Mouse (Mus musculus): ENCODE measurements around the gene Fdxacb1.

Fdxacb1 gene

GRCm38 (mm10) chr9:50768107-50769002 lies at the start of gene Fdxacb1:
Fdxacb1 (plus strand) TSS chr9:50768236.
- DNase-seq (ENCODE audit: low read depth, low spot score) = peak; percentile 99

GRCm38 (mm10) chr9:50718878-50719277 lies 49.2 kb upstream of the Fdxacb1 start:
- no peak for DNase-seq (ENCODE audit: low read depth, low spot score)

- DNase-seq (ENCODE audit: low read depth, low spot score) = no peak
These were observed 47.0 kb upstream of the Fdxacb1 start for GRCm38 (mm10) chr9:50721061-50721460.

DNA sequence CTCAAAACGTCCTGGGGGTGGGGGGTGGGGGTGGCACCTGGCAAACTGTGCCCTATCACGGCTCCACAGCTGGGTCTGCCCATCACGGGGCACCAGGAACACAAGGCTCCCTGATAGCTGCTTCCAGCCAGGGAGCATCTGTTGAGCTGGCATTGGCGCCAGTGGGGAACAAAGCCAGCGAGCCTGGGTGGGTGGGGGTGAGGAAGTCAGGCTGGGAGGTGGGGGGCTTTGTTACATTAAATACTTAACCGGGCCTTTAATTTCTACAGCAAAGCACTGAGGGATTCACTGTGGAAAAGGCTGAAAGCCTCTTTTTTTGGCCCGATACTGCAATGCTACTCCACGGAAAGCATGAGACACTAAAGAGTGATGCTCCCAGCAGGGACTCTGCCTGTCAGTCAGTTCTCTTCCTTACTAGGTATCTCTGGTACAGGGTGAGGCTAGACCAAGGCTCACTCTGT lies 45.6 kb upstream of the Fdxacb1 start:
- DNase-seq (ENCODE audit: low read depth, low spot score) = no peak

- no peak for DNase-seq (ENCODE audit: low read depth, low spot score)
These were observed 44.6 kb upstream of the Fdxacb1 start for GRCm38 (mm10) chr9:50723406-50723805.

DNA sequence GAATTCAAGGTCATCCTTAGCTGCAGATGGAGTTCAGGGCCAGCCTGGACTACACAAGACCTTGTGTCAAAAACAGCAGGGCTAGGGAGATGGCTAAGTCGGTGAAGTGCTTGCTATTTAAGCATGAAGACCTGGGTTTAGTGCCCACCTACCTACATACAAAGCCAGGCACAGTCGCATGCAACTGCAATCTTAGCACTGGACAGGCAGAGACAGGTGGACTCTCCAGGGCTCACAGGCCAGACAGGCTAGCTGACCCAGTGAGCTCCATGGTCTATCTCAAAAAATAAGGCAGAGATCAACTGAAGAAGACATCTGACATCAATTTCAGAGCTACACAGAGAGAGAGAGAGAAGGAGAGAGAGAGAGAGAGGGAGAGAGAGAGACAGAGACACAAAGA lies 43.9 kb upstream of the Fdxacb1 start:
- no peak for DNase-seq (ENCODE audit: low read depth, low spot score)

GRCm38 (mm10) chr9:50724661-50725330 lies 43.2 kb upstream of the Fdxacb1 start:
- no peak for DNase-seq (ENCODE audit: low read depth, low spot score)

DNA sequence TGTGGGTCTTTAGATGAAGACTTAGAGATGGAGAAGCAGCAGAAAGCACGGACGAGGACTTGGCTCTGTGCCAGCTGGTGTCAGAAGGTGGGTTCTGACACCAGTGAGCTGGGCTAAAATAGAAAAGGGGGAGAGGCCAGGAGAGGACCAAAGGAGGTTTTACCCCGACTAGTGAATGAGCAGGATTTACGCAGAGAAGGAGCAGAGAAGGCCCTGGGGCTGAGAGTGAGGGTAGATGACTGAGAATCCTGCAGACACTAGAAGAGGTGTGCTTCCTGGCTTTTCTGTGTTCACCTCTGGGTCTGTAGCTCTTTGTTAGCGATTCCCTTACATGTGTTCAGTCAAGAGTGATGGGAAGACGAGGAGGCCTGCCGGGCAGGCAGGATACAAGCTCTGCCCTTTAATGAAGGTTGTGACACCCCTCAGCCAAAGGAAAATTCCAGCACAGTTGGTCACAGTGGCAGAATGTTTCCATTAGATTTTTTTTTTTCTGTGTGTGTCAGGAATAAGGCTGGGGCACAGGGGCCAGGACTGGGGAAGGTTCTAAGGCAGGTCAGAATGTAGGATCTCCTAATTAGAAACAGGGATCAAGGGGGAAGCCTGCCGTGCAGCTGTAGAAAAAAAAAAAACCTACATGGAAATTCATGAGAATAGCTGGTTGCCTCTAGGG lies 42.0 kb upstream of the Fdxacb1 start:
- DNase-seq (ENCODE audit: low read depth, low spot score) = no peak

- DNase-seq (ENCODE audit: low read depth, low spot score) = no peak
These were observed 40.7 kb upstream of the Fdxacb1 start for GRCm38 (mm10) chr9:50727171-50727924.

- peak; percentile 25 for DNase-seq (ENCODE audit: low read depth, low spot score)
These were observed 39.9 kb upstream of the Fdxacb1 start for GRCm38 (mm10) chr9:50727925-50728651.

GRCm38 (mm10) chr9:50729600-50729999 lies 38.4 kb upstream of the Fdxacb1 start:
- no peak for DNase-seq (ENCODE audit: low read depth, low spot score)

DNA sequence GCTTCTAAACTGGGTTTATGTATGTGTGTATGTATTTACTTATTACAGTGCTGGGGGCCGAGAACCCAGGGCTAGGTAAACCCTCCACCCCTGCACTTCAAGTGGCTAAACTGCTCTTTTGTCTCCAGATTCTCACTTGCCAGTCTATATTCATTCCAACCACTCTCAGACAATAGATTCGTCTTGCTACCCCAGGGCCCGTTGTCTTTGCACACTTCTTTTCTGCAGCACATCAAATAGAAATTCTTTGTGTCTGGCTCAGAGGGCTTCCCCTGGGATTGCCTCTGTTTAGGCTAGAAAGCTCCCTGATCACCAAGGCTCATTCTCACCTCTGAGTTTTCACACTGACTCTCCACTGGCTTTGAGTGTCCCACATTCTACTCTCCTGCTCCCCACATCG lies 35.5 kb upstream of the Fdxacb1 start:
- no peak for DNase-seq (ENCODE audit: low read depth, low spot score)

GRCm38 (mm10) chr9:50734989-50735388 lies 33.0 kb upstream of the Fdxacb1 start:
- DNase-seq (ENCODE audit: low read depth, low spot score) = peak; percentile 20

DNA sequence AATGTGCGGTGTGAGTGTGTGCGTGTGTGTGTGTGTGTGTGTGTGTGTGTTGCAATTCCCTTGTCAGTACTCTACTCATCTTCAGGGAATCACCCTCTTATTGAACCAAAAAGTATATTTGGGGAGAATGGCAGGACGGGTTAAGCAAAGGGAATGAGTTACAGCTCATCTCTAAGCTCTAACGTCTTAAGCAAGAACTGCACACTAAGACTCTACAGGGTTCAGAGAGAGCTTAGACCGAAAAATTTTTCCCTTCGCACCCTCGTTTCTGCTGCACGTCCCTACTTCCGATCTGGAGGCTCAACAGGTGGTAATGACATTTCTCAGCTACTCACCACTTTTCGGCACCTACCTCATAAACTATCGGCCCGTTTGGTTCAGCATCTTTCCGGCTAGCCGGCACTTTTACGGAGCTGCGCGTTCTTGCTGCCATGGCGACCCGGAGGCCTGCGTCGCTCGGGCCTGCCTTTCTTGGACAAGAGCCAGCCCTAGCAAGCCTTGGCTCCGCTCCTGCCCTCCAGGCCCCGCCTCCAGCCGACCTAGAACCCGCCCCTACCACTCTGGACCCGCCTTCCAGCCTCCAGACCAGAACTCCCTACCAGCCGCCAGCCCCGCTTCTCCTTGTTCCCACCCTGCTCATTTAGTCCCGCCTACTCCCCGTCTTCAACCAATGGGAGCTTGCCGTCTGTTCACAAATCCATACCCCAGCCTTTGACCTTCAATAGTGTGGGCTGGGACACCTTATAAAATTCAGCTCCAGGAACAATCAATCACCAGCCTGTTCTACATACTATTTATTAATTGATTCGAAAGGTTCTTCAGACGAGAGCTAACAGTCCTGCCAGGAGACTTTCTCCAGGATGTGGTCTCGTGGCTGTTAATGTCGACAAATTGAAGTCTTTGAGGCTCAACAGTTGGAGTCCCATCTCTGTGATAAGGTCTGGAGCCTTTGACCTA lies 28.8 kb upstream of the Fdxacb1 start, which contains the start of gene Dixdc1:
TSS of gene Dixdc1 (minus strand) at position 604 of the 957 bp plus-strand sequence.
- DNase-seq (ENCODE audit: low read depth, low spot score) = peak; percentile 85

DNA sequence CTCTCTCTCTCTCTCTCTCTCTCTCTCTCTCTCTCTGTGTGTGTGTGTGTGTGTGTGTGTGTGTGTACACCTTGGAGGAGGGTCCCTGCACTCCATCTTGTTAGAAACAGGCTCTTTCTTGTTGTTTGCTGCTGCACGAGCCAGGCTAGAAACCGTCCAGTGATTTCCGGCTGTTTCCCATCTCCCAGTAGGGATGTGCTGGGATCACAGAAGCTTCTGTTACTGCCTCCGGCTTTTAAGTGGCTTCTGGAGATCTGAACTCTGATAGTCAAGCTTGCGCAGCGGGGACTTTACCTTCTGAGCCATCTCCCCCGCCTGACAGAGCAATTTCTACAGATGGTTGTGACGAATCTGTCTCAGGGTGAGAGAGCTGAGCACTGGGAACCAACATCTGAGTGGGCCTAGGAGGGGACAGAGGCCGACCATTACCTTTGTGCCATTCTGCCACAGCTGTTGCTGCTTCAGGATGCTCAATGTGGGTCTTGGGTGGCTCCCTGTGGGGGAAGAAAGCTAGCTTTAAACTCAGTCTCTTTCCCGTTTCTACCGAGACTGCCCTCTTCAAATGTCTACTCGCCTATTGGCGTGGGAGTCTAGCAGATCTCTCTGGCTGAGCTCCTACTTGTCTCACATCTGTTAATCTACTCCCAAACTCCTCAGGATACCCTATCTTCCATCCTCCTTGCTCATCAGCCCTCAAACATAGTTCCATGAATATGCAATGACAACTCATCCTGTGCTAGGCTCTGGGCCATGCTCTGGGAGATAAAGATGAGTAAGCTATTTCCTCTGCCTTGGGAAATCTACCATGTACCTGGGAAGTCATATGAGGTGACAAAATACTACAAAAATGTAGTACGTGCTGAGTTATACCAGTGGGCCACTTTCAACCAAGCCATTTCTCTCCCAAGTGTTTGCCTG lies 26.9 kb upstream of the Fdxacb1 start:
- no peak for DNase-seq (ENCODE audit: low read depth, low spot score)

DNA sequence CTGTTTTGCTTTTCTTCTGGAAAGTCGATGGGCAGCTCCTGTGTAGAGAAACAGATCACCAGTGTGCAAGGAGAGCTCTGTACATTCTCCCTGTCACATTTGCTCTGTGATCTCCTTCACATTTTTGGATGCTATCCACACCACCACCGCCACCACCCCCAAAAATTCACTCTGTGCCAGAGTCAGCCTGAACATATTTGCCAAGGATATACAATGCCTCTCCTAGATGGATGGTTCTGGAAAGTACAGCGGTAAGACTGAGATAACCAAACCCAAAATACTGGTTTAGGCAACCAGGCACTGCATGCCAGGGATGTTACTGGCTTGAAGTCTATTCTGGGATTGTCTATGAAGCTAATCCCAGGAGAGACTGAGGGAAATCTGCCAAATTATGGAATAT lies 25.8 kb upstream of the Fdxacb1 start:
- no peak for DNase-seq (ENCODE audit: low read depth, low spot score)

- DNase-seq (ENCODE audit: low read depth, low spot score) = no peak
These were observed 25.3 kb upstream of the Fdxacb1 start for GRCm38 (mm10) chr9:50742744-50743143.

GRCm38 (mm10) chr9:50745806-50746205 lies 22.2 kb upstream of the Fdxacb1 start:
- DNase-seq (ENCODE audit: low read depth, low spot score) = no peak
